ENCODE assay signal across 22 mouse cellular contexts in genomic region chr1:21035878-21036277, GRCm38 (mm10). TPM values are rescaled to one million over a fixed set of nuclear protein-coding genes. Genes with fewer than 3 reads are reported as not detected.
A peak's percentile ranks its signal among the peaks of the same experiment; 100 is the strongest.
DNase-seq lines count a peak whose midpoint lies in the region; ATAC-seq and TF ChIP-seq lines count a peak whose summit lies in the region.
"Had no signal": no experiment of that assay in that cellular context is flagged by ENCODE, and none has a peak within 500 bp of the region (broad histone marks: within the 10 kb centered on the region; RNA-seq: fewer than 3 reads in every experiment).

No protein-coding gene starts in this region.

- no peak for TF ChIP-seq CTCF in kidney, adult 2 months (conservative IDR thresholded peaks at IDR 0.05; ENCODE audit: insufficient read depth, insufficient read length, low read depth, low read length)

- no peaks in the 10 kb centered on the region for H3K27me3 ChIP-seq in kidney, adult 2 months (replicated peaks; ENCODE audit: control insufficient read depth, insufficient read depth, low read length)
- H3K27me3 ChIP-seq in midbrain, embryonic 13.5 days, result no peaks in the 10 kb centered on the region
- H3K27me3 ChIP-seq: embryonic facial prominence, embryonic 15.5 days; hindbrain, embryonic 12.5 days had no signal

- H3K9me3 ChIP-seq in midbrain, embryonic 13.5 days, result no peaks in the 10 kb centered on the region
- H3K9me3 ChIP-seq: embryonic facial prominence, embryonic 15.5 days; hindbrain, embryonic 12.5 days; midbrain, embryonic 10.5 days had no signal

- H3K4me1 ChIP-seq in kidney, adult 2 months (ENCODE audit: control insufficient read depth, insufficient read depth, low read length), result no peaks in the 10 kb centered on the region
- no peaks in the 10 kb centered on the region for H3K4me1 ChIP-seq in midbrain, embryonic 13.5 days (replicated peaks)
- H3K4me1 ChIP-seq: hindbrain, embryonic 12.5 days; midbrain, embryonic 10.5 days had no signal

- H3K4me3 ChIP-seq in kidney, adult 2 months (ENCODE audit: insufficient read depth, low read depth, low read length), result no peak overlapping the region
- no peak overlapping the region for H3K4me3 ChIP-seq in midbrain, embryonic 13.5 days (replicated peaks)
- H3K4me3 ChIP-seq: embryonic facial prominence, embryonic 15.5 days; hindbrain, embryonic 12.5 days; midbrain, embryonic 10.5 days had no signal

- TF ChIP-seq POLR2A in kidney, adult 2 months (IDR thresholded peaks at IDR 0.05; ENCODE audit: low read depth, low read length), result no peak

- no peak overlapping the region for H3K4me2 ChIP-seq in midbrain, embryonic 13.5 days (replicated peaks)
- H3K4me2 ChIP-seq: embryonic facial prominence, embryonic 15.5 days; heart, embryonic 11.5 days; hindbrain, embryonic 12.5 days had no signal

- peak; percentile 79 for ATAC-seq in common myeloid progenitor, adult 5-6 weeks (replicated peaks; ENCODE audit: low read depth, poor library complexity, severe bottlenecking)
- ATAC-seq in monocyte, adult 5-6 weeks (replicated peaks; ENCODE audit: insufficient number of reproducible peaks, low FRiP score, low TSS enrichment, poor library complexity, severe bottlenecking), result peak; percentile 42; the same call in 1 of the 2 replicates
- ATAC-seq in midbrain, embryonic 13.5 days, result no peak
- ATAC-seq: forebrain, embryonic 14.5 days had no signal

- peak; percentile 24 for DNase-seq in lung, postnatal 25 days (ENCODE audit: low spot score)
- DNase-seq in lung, adult 18-20 months, result no peak
- peak; percentile 14 to 22 for DNase-seq in B cell, adult 2 months
- no peak for DNase-seq in kidney, adult 2 months
- DNase-seq: adrenal gland, postnatal 36 days; cerebellum, adult 11-12 months; cerebellum, postnatal 25 days; kidney, adult 11 months; kidney, postnatal 4 days; left cerebral cortex, postnatal 4 days; lung, postnatal 10 days; spleen, adult 18-20 months; thymus, adult 18-20 months; thymus, postnatal 36 days had no signal

- no peak overlapping the region for H3K27ac ChIP-seq in kidney, adult 2 months (ENCODE audit: insufficient read depth, low read depth, low read length)
- no peak overlapping the region for H3K27ac ChIP-seq in midbrain, embryonic 13.5 days
- H3K27ac ChIP-seq: embryonic facial prominence, embryonic 15.5 days; hindbrain, embryonic 12.5 days; midbrain, embryonic 10.5 days had no signal

- no peak overlapping the region for H3K9ac ChIP-seq in midbrain, embryonic 13.5 days (replicated peaks)
- H3K9ac ChIP-seq: embryonic facial prominence, embryonic 15.5 days; hindbrain, embryonic 12.5 days had no signal

- WGBS in kidney, adult 2 months, result 84% methylated on average over 6 of the region's 6 CpGs
- 91% methylated on average over 6 of the region's 6 CpGs for WGBS in midbrain, embryonic 13.5 days

- no peaks in the 10 kb centered on the region for H3K36me3 ChIP-seq in kidney, adult 2 months (ENCODE audit: control insufficient read depth, insufficient read depth, low read length)
- no peaks in the 10 kb centered on the region for H3K36me3 ChIP-seq in midbrain, embryonic 13.5 days
- H3K36me3 ChIP-seq: embryonic facial prominence, embryonic 15.5 days; hindbrain, embryonic 12.5 days had no signal

RNA-seq across cellular contexts. Expression of gene Tram2, which starts 43.2 kb away (rescaled TPM):
- 2.3 and 4.5 TPM in 2 replicates for total RNA-seq in common myeloid progenitor, adult 5-6 weeks (2017)
- total RNA-seq in monocyte, adult 5-6 weeks (2017), result 1.1 to 4.7 TPM (median 2.1 TPM) in 3 replicates
- 4.2 and 4.9 TPM in 2 replicates for polyA plus RNA-seq in kidney, adult 2 months (2012; rRNA removed)
- 2.2 and 2.5 TPM in 2 replicates for polyA plus RNA-seq in midbrain, embryonic 13.5 days (2015; fragmentation: Nextera tagmentation; extraction: Ambion mirVana)

Comparison
In these comparisons a context has a peak if more than half of its experiments do, and no peak if none do; other contexts are left out.
1. DNase-seq: peak in lung, postnatal 25 days (single experiment) and B cell, adult 2 months (2 of 2); none in lung, adult 18-20 months (0 of 2) and kidney, adult 2 months (single experiment).